Mouse (Mus musculus) hindbrain, embryonic 15.5 days (tissue): ENCODE results near the gene Zscan5b. TPM values are rescaled to one million over a fixed set of nuclear protein-coding genes. Genes with fewer than 3 reads are reported as not detected.
A peak's percentile ranks its signal among the peaks of the same experiment; 100 is the strongest.
"Not testable (repeated sequence)": the region's sequence is repeated elsewhere in the genome, so short reads cannot be mapped to it uniquely, and the experiment has no call there.

ENCODE experiments used
- ATAC-seq: fragments of 200-750 bp; cut with Nextera tagmentation; 2 replicates; pipeline ENCODE4 v1.8.0; 2017; ENCODE audit warnings: low read depth, moderate number of reproducible peaks, moderate TSS enrichment; ENCODE audit not compliant: low FRiP score
- H3K27ac ChIP-seq: fragments of 300-500 bp; sonication (generic); replicated peaks from 2 replicates; pipeline ENCODE4 v1.5.1; 2015; ENCODE audit warnings: mild to moderate bottlenecking, inconsistent platforms
- H3K27me3 ChIP-seq: fragments of 300-500 bp; sonication (generic); 2 replicates; pipeline ENCODE4 v1.6.1; 2015; ENCODE audit warnings: control low read depth, inconsistent platforms
- H3K36me3 ChIP-seq: fragments of 300-500 bp; sonication (generic); 2 replicates; pipeline ENCODE4 v1.6.1; 2015; ENCODE audit warnings: control low read depth, inconsistent platforms
- H3K4me1 ChIP-seq: fragments of 300-500 bp; sonication (generic); replicated peaks from 2 replicates; pipeline ENCODE4 v1.6.1; 2015; ENCODE audit warnings: control low read depth, inconsistent platforms
- H3K4me2 ChIP-seq: fragments of 300-500 bp; sonication (generic); 2 replicates; pipeline ENCODE4 v1.6.1; 2015; ENCODE audit warnings: moderate library complexity, mild to moderate bottlenecking, inconsistent platforms
- H3K4me3 ChIP-seq: fragments of 300-500 bp; sonication (generic); 2 replicates; pipeline ENCODE4 v1.5.1; 2015; ENCODE audit warnings: mild to moderate bottlenecking, inconsistent platforms
- H3K9ac ChIP-seq: fragments of 300-500 bp; sonication (generic); 2 replicates; pipeline ENCODE4 v1.6.1; 2015; ENCODE audit warnings: inconsistent platforms
- H3K9me3 ChIP-seq: fragments of 300-500 bp; sonication (generic); 2 replicates; pipeline ENCODE4 v1.6.1; 2016; ENCODE audit warnings: control low read depth, inconsistent platforms
- WGBS: fragments of 180-500 bp; shearing (Covaris S2); methylation state at CpG from one replicate; pipeline ENCODE4 v1.1.7; 2015; 5-methylcytosine and 5-hydroxymethylcytosine counted together
- polyA plus RNA-seq: library from polyadenylated mRNA; unstranded; fragments of >200 nt; fragmentation: Nextera tagmentation; extraction: Ambion mirVana; gene quantifications from 2 replicates; pipeline ENCODE4 v1.2.1, GENCODE M21; 2015

The Zscan5b gene
- polyA plus RNA-seq, 1 experiment from 2014 or later: not detected

- WGBS: 91% methylated on average over 5 of the region's 5 CpGs
- Histone ChIP-seq H3K4me3 (no peak overlapping the region), H3K4me1 (no peaks in the 10 kb centered on the region), H3K27me3 (no peaks in the 10 kb centered on the region), H3K9me3 (no peaks in the 10 kb centered on the region), H3K9ac (no peak overlapping the region), H3K27ac (no peak overlapping the region), H3K4me2 (no peak overlapping the region), H3K36me3 (no peaks in the 10 kb centered on the region)
- no peak for ATAC-seq
Observed at GRCm38 (mm10) chr7:6254451-6254850, 32.4 kb downstream of the Zscan5b start.

DNA sequence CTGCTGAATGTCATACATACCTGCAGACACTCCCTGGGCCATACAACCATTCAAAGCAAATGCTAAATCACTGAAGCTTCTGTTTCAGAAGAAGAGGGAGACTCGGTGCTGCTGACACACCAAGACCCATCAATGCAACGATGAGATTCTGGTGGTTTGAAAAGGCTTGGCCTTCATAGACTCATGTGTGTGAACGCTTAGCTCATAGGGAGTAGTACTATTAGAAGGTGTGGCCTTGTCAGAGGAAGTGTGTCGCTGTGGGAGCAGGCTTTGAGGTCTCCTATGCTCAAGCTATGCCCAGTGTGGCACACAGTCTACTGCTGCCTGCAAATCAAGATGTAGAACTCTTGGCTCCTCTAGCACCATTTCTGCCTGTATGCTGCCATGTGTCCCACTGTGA, 35.3 kb downstream of the Zscan5b start:
- Histone ChIP-seq H3K4me2 (no peak overlapping the region), H3K4me1 (no peaks in the 10 kb centered on the region), H3K27me3 (no peaks in the 10 kb centered on the region), H3K36me3 (no peaks in the 10 kb centered on the region), H3K27ac (no peak overlapping the region), H3K9ac (no peak overlapping the region), H3K4me3 (no peak overlapping the region), H3K9me3 (no peaks in the 10 kb centered on the region)
- ATAC-seq: no peak
- whole genome bisulfite sequencing: 88% methylated on average over 4 of the region's 4 CpGs

DNA sequence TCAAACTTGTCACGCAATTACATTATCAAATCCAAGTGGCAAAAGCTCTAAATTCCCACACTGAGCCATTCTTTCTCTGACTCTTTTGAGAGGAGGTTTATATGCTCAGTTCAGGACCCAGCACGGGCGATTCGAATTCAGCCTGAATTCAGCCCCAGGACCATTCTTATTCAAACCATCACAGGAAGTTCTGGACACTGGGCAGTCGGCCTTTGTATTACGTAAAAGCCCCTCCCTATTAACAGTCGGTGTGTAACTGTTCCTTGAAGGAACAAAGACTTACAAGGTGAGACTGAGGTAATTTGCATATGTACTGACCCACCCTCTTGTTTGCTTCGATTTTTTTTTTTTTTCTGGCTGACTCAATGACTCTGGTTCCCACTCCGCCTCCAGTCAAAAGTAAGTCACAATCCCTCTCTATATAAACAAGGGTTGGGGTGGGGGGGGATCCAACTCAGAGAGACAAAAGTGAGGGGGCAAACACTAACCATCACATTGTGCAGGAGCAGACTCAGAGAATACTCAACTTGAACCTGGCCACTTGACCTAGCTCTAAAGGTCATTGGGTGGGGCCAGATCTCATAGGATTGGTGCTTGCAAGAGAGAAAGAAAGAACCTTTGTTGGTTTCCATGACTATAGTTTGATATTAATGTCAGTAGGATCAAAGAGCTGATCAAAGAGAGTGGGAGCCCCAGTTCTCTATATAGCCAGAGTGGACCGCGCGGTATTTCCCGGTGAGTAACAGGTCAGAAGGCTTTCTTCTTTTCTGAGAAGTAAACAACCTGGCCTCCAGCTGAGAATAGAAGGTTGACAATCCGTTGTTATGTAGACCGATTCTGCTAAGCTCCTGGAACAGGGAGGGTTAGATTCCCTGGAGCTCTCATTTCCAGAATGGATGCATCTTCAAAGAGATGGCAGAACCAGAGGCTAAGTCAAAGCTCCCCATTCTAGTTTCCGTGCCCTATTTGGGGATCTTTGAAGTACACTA, 36.4 kb downstream of the Zscan5b start:
- H3K4me1 ChIP-seq: no peaks in the 10 kb centered on the region
- no peaks in the 10 kb centered on the region for H3K9me3 ChIP-seq
- no peak overlapping the region for H3K4me2 ChIP-seq
- 25% methylated on average over 16 of the region's 16 CpGs for WGBS
- no peak overlapping the region for H3K9ac ChIP-seq
- H3K27me3 ChIP-seq: no peaks in the 10 kb centered on the region
- no peak overlapping the region for H3K27ac ChIP-seq
- no peaks in the 10 kb centered on the region for H3K36me3 ChIP-seq
- ATAC-seq: no peak
- H3K4me3 ChIP-seq: no peak overlapping the region

GRCm38 (mm10) chr7:6260004-6260403, 37.9 kb downstream of the Zscan5b start:
- WGBS: 40% methylated on average over 2 of the region's 2 CpGs
- H3K27ac ChIP-seq, ATAC-seq, H3K9ac ChIP-seq, H3K9me3 ChIP-seq, H3K36me3 ChIP-seq, H3K4me3 ChIP-seq, H3K4me2 ChIP-seq, H3K4me1 ChIP-seq, H3K27me3 ChIP-seq: not testable (repeated sequence)

DNA sequence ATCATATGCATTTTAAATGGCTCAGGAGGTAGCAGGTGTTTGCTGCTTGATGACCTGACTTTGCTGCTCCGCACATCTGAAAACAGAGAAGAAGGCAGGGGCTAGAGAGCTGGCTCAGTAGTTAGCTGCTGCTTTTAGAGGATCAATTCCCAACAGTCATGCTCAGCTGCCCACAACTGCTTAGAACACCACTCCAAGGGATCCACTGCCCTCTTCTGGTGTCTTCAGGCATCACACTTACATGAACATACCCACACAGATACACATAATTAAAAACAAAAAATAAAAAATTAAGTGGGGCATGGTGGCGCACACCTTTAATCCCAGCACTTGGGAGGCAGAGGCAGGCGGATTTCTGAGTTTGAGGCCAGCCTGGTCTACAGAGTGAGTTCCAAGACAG, 40.0 kb downstream of the Zscan5b start:
- no peaks in the 10 kb centered on the region for H3K27me3 ChIP-seq
- H3K27ac ChIP-seq: no peak overlapping the region
- H3K4me2 ChIP-seq: no peak overlapping the region
- no peaks in the 10 kb centered on the region for H3K9me3 ChIP-seq
- ATAC-seq: no peak
- no peaks in the 10 kb centered on the region for H3K36me3 ChIP-seq
- H3K4me1 ChIP-seq: no peaks in the 10 kb centered on the region
- H3K4me3 ChIP-seq: no peak overlapping the region
- H3K9ac ChIP-seq: no peak overlapping the region
- WGBS: 85% methylated on average over 3 of the region's 3 CpGs

GRCm38 (mm10) chr7:6262984-6263383, 40.9 kb downstream of the Zscan5b start:
- Histone ChIP-seq H3K4me1 (no peaks in the 10 kb centered on the region), H3K4me3 (no peak overlapping the region), H3K9me3 (no peaks in the 10 kb centered on the region), H3K27ac (no peak overlapping the region), H3K4me2 (no peak overlapping the region), H3K36me3 (no peaks in the 10 kb centered on the region), H3K9ac (no peak overlapping the region), H3K27me3 (no peaks in the 10 kb centered on the region)
- 88% methylated on average over 4 of the region's 4 CpGs for WGBS
- no peak for ATAC-seq

DNA sequence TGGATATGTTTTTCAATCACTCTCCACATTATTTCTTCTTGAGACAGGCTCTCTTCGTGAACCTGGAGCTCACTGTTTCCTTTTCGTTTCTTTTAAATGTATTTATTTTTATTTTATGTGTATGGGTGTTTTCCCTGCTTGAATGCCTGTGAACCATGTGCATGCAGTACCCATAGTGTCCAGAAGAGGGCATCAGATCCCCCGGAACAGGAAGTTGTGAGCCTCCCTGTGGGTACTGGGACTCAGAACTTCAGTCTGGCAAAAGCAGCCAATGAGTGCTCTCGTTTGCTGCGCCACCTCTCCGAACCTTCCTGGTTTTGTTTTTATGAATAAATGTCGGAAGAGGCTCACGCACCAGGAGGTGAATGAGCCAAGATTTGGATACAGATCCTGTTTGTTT, 43.6 kb downstream of the Zscan5b start:
- no peak overlapping the region for H3K27ac ChIP-seq
- no peak overlapping the region for H3K4me2 ChIP-seq
- H3K36me3 ChIP-seq: no peaks in the 10 kb centered on the region
- no peaks in the 10 kb centered on the region for H3K9me3 ChIP-seq
- no peak overlapping the region for H3K4me3 ChIP-seq
- 63% methylated on average over 8 of the region's 8 CpGs for WGBS
- no peak for ATAC-seq
- no peak overlapping the region for H3K9ac ChIP-seq
- no peaks in the 10 kb centered on the region for H3K27me3 ChIP-seq
- H3K4me1 ChIP-seq: no peaks in the 10 kb centered on the region

DNA sequence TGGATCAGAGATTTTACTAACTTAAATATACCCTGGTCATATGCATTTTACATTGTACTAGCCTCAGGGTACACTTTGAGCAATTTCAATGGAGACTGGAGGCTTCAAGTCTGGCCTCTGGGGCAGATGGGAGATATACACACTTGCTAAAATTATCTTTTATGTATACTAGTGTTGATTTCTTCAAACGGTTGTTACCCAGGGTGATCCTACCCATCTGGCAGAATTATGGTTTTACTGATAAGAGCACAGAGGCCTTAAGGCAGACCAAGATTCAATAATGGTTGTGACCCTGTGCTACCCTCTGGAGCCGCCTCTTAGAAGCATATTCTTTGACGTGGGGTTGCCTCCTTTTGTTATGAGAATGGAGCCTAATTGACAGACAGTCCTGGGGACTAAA, 55.8 kb downstream of the Zscan5b start:
- H3K9ac ChIP-seq: no peak overlapping the region
- H3K4me2 ChIP-seq: no peak overlapping the region
- no peak overlapping the region for H3K4me3 ChIP-seq
- no peaks in the 10 kb centered on the region for H3K36me3 ChIP-seq
- no peaks in the 10 kb centered on the region for H3K9me3 ChIP-seq
- 57% methylated on average over 3 of the region's 3 CpGs for WGBS
- 0 out of 2 replicates have a peak, but pooled peaks cover 2% of the 10 kb centered on the region for H3K4me1 ChIP-seq
- no peak overlapping the region for H3K27ac ChIP-seq
- no peaks in the 10 kb centered on the region for H3K27me3 ChIP-seq
- no peak for ATAC-seq

DNA sequence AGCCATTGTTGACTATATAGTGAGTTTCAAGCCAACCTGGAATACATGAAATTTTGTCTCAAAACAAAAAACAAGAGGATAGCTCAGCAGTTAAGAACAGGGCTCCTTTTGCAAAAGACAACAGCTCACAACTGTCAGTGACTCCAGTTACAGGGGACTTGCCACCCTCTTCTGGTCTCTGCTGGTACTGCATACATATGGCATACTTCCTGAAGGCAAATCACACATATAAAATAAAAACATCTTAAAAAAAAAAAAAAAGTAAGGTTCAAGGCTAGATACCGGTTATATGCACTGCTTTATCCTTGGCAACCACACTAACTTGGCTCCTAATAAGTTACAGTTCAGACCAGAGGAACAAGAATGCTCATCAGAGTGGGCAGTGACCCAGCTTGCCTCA, 60.7 kb downstream of the Zscan5b start:
- Histone ChIP-seq H3K4me3 (peak overlapping the region; percentile 58), H3K27me3 (no peaks in the 10 kb centered on the region), H3K9ac (peak overlapping the region; percentile 65), H3K4me2 (peak overlapping the region; percentile 64), H3K9me3 (no peaks in the 10 kb centered on the region), H3K4me1 (peaks cover 23% of the 10 kb centered on the region), H3K27ac (peak overlapping the region; percentile 98), H3K36me3 (no peaks in the 10 kb centered on the region)
- no peak for ATAC-seq
- WGBS: 2% methylated on average over 1 of the region's 1 CpGs

DNA sequence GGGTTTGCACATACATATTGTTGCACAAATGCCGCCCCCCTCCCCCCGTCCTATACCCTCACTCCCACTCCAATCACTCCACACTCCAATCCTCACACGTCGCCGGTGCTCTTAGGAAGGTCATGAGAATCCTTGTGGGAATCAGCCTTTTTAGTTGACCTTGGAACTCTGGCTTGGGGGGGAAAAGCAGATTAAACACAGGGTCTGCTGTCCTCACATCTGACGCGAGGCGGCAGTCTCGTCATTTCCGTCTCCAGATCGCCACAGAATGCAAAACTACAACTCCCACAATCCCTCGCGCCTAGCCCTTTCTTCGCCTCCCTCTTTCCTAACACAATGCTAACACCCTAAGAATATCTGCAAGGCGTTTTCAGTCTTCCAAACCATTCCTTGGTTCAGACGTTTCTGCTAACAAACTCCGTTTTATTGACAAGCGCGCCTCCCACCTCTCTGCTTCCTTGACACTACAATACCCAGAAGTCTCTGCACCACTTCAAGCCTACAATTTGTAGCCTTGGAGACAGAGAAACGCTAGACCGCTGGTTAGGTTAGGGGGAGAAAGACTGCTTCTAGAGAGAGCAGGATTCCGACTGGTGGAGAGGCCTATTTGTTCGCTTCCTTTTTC, 61.5 kb downstream of the Zscan5b start:
- peak; percentile 72 for ATAC-seq
- under 1% methylated on average over 23 of the region's 23 CpGs for WGBS
- H3K4me3 ChIP-seq: peak overlapping the region; percentile 58
- H3K27ac ChIP-seq: peak overlapping the region; percentile 98
- no peaks in the 10 kb centered on the region for H3K27me3 ChIP-seq
- no peaks in the 10 kb centered on the region for H3K9me3 ChIP-seq
- peak overlapping the region; percentile 64 for H3K4me2 ChIP-seq
- no peaks in the 10 kb centered on the region for H3K36me3 ChIP-seq
- peak overlapping the region; percentile 65 for H3K9ac ChIP-seq
- H3K4me1 ChIP-seq: peaks cover 31% of the 10 kb centered on the region

DNA sequence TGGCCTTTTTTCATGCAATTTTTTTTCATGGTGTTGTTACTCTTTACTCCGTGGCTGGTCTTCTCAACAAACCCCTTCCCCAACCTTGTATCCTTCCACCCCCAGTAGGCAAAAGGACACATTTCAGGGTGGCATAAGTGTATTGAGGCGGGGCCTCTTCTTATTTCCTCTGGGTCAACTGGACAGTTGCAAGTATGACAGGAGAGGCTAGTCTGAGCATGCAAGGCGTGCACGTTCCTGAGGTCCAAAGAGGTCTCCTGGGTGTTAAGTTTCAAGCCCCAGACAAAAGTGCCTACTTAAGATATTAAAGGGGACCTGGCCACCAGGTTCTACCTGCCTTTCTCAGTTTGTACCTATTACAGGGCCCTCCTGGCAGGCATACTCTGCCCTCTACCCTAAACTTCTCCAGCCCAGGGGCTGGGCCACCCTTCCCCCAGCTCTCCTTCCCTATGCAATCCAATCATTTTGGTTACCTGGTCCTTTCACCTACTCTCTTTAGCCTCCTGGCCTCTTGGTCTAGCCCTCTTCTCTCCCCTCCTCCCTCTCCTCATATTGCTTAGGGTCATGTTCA, 62.4 kb downstream of the Zscan5b start:
- WGBS: 85% methylated on average over 4 of the region's 4 CpGs
- Histone ChIP-seq H3K9me3 (no peaks in the 10 kb centered on the region), H3K4me3 (no peak overlapping the region), H3K27me3 (no peaks in the 10 kb centered on the region), H3K4me2 (peak overlapping the region; percentile 64; the same call in 1 of the 2 replicates), H3K4me1 (peaks cover 36% of the 10 kb centered on the region), H3K36me3 (no peaks in the 10 kb centered on the region), H3K9ac (no peak overlapping the region), H3K27ac (peak overlapping the region; percentile 98; the same call in 1 of the 2 replicates)
- no peak for ATAC-seq

DNA sequence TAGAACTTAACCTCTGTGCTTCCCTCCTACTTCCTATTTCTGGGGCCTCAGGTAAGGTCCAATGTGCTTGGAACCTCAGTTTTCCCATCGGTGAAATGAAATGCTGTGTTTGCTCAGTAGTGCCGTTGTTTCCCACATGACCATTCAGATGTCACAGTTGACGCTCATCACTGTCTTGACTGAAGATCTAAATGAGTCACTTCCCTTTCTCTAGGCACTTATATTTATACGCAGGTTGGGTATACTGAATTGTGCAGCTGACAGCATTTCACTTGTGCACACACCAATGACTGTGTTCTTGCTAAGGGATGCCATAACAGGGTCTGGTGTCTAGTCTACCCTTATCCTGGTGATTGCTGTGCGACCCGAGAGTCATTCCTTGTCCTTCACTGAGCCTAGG, 63.3 kb downstream of the Zscan5b start:
- Histone ChIP-seq H3K9me3 (no peaks in the 10 kb centered on the region), H3K27me3 (no peaks in the 10 kb centered on the region), H3K27ac (peak overlapping the region; percentile 83; the same call in 1 of the 2 replicates), H3K4me3 (peak overlapping the region; percentile 48), H3K9ac (no peak overlapping the region), H3K4me2 (peak overlapping the region; percentile 66), H3K36me3 (peaks cover 1% of the 10 kb centered on the region; the same call in 1 of the 2 replicates), H3K4me1 (peaks cover 36% of the 10 kb centered on the region)
- no peak for ATAC-seq
- WGBS: 87% methylated on average over 6 of the region's 6 CpGs
